Mouse (Mus musculus): Measurements from ENCODE around the gene Ankdd1b. TPM values are rescaled to one million over a fixed set of nuclear protein-coding genes. Genes with fewer than 3 reads are reported as not detected.

Ankdd1b gene
- total RNA-seq (2014; rRNA removed) = not detected in 2 replicates
- 0.23 and 0.35 TPM in 2 replicates for polyA plus RNA-seq (2015; fragmentation: Nextera tagmentation; extraction: Ambion mirVana)

GRCm38 (mm10) chr13:96470957-96471356, at the start of gene Ankdd1b:
Ankdd1b (minus strand) TSS chr13:96471198.
- H3K9me3 ChIP-seq (ENCODE audit: low read length) = no peaks in the 10 kb centered on the region
- no peak within 1 kb of the TSS for H3K9ac ChIP-seq (replicated peaks; ENCODE audit: low read length)
- TF ChIP-seq CTCF (IDR thresholded peaks at IDR 0.05; ENCODE audit: low read depth) = no peak
- H3K27ac ChIP-seq = no peak within 1 kb of the TSS
- no peak within 1 kb of the TSS for H3K4me3 ChIP-seq (ENCODE audit: low read length)
- ATAC-seq (no peak), DNase-seq (ENCODE audit: low spot score) (no peak)
- H3K36me3 ChIP-seq (ENCODE audit: insufficient read depth, low read length) = no peaks in the 10 kb centered on the region
- H3K4me2 ChIP-seq (ENCODE audit: low read depth, low read length) = no peak within 1 kb of the TSS
- no peaks in the 10 kb centered on the region for H3K27me3 ChIP-seq (ENCODE audit: insufficient read depth, low read length)
- WGBS = 87% methylated on average over 14 of the region's 14 CpGs
- no peaks in the 10 kb centered on the region for H3K4me1 ChIP-seq (ENCODE audit: insufficient read depth, low read length)

GRCm38 (mm10) chr13:96517335-96517734, 46.3 kb upstream of the Ankdd1b start:
- ATAC-seq (no peak), DNase-seq (ENCODE audit: low spot score) (no peak)
- no peak for TF ChIP-seq CTCF (IDR thresholded peaks at IDR 0.05; ENCODE audit: low read depth)
- H3K4me3 ChIP-seq (ENCODE audit: low read length) = no peak overlapping the region
- no peak overlapping the region for H3K27ac ChIP-seq
- no peaks in the 10 kb centered on the region for H3K27me3 ChIP-seq (ENCODE audit: insufficient read depth, low read length)
- WGBS = 86% methylated on average over 2 of the region's 2 CpGs
- H3K4me1 ChIP-seq (ENCODE audit: insufficient read depth, low read length) = no peaks in the 10 kb centered on the region
- H3K9me3 ChIP-seq (ENCODE audit: low read length) = no peaks in the 10 kb centered on the region
- no peaks in the 10 kb centered on the region for H3K36me3 ChIP-seq (ENCODE audit: insufficient read depth, low read length)
- H3K9ac ChIP-seq (replicated peaks; ENCODE audit: low read length) = no peak overlapping the region
- no peak overlapping the region for H3K4me2 ChIP-seq (ENCODE audit: low read depth, low read length)

GRCm38 (mm10) chr13:96516249-96516648, 45.3 kb upstream of the Ankdd1b start:
- H3K9ac ChIP-seq (replicated peaks; ENCODE audit: low read length) = no peak overlapping the region
- H3K27ac ChIP-seq = no peak overlapping the region
- no peak for TF ChIP-seq CTCF (IDR thresholded peaks at IDR 0.05; ENCODE audit: low read depth)
- no peaks in the 10 kb centered on the region for H3K27me3 ChIP-seq (ENCODE audit: insufficient read depth, low read length)
- H3K4me3 ChIP-seq (ENCODE audit: low read length) = no peak overlapping the region
- 96% methylated on average over 9 of the region's 9 CpGs for WGBS
- ATAC-seq (no peak), DNase-seq (ENCODE audit: low spot score) (no peak)
- H3K4me2 ChIP-seq (ENCODE audit: low read depth, low read length) = no peak overlapping the region
- no peaks in the 10 kb centered on the region for H3K4me1 ChIP-seq (ENCODE audit: insufficient read depth, low read length)
- no peaks in the 10 kb centered on the region for H3K9me3 ChIP-seq (ENCODE audit: low read length)
- no peaks in the 10 kb centered on the region for H3K36me3 ChIP-seq (ENCODE audit: insufficient read depth, low read length)

- WGBS = 86% methylated on average over 5 of the region's 5 CpGs
- no peak overlapping the region for H3K4me3 ChIP-seq (ENCODE audit: low read length)
These were observed 43.4 kb upstream of the Ankdd1b start for GRCm38 (mm10) chr13:96514154-96514942.

GRCm38 (mm10) chr13:96511893-96512292, 40.9 kb upstream of the Ankdd1b start:
- Histone ChIP-seq H3K9ac (replicated peaks; ENCODE audit: low read length) (no peak overlapping the region), H3K4me2 (ENCODE audit: low read depth, low read length) (no peak overlapping the region), H3K4me1 (ENCODE audit: insufficient read depth, low read length) (no peaks in the 10 kb centered on the region), H3K36me3 (ENCODE audit: insufficient read depth, low read length) (no peaks in the 10 kb centered on the region), H3K4me3 (ENCODE audit: low read length) (no peak overlapping the region), H3K27me3 (ENCODE audit: insufficient read depth, low read length) (no peaks in the 10 kb centered on the region), H3K9me3 (ENCODE audit: low read length) (no peaks in the 10 kb centered on the region), H3K27ac (no peak overlapping the region)
- 72% methylated on average over 5 of the region's 5 CpGs for WGBS
- ATAC-seq (no peak), DNase-seq (ENCODE audit: low spot score) (no peak)
- TF ChIP-seq CTCF (IDR thresholded peaks at IDR 0.05; ENCODE audit: low read depth) = no peak

More at GRCm38 (mm10) chr13:96514154-96514942, 43.4 kb upstream of the Ankdd1b start:
- no peaks in the 10 kb centered on the region for H3K4me1 ChIP-seq (ENCODE audit: insufficient read depth, low read length)
- H3K9me3 ChIP-seq (ENCODE audit: low read length) = no peaks in the 10 kb centered on the region
- no peak overlapping the region for H3K4me2 ChIP-seq (ENCODE audit: low read depth, low read length)
- no peak overlapping the region for H3K9ac ChIP-seq (replicated peaks; ENCODE audit: low read length)
- ATAC-seq = no peak
- H3K27ac ChIP-seq = no peak overlapping the region
- DNase-seq (ENCODE audit: low spot score) = no peak
- H3K36me3 ChIP-seq (ENCODE audit: insufficient read depth, low read length) = no peaks in the 10 kb centered on the region
- no peaks in the 10 kb centered on the region for H3K27me3 ChIP-seq (ENCODE audit: insufficient read depth, low read length)
- TF ChIP-seq CTCF (IDR thresholded peaks at IDR 0.05; ENCODE audit: low read depth) = no peak

- Histone ChIP-seq H3K36me3 (ENCODE audit: insufficient read depth, low read length) (no peaks in the 10 kb centered on the region), H3K4me2 (ENCODE audit: low read depth, low read length) (no peak overlapping the region), H3K4me3 (ENCODE audit: low read length) (no peak overlapping the region), H3K9ac (replicated peaks; ENCODE audit: low read length) (no peak overlapping the region), H3K4me1 (ENCODE audit: insufficient read depth, low read length) (no peaks in the 10 kb centered on the region), H3K27ac (no peak overlapping the region), H3K9me3 (ENCODE audit: low read length) (no peaks in the 10 kb centered on the region), H3K27me3 (ENCODE audit: insufficient read depth, low read length) (no peaks in the 10 kb centered on the region)
- WGBS = 79% methylated on average over 1 of the region's 1 CpGs
- ATAC-seq = no peak
- no peak for TF ChIP-seq CTCF (IDR thresholded peaks at IDR 0.05; ENCODE audit: low read depth)
- DNase-seq (ENCODE audit: low spot score) = no peak
These were observed 40.3 kb upstream of the Ankdd1b start for GRCm38 (mm10) chr13:96511262-96511661.

GRCm38 (mm10) chr13:96510635-96511034, 39.6 kb upstream of the Ankdd1b start:
- Histone ChIP-seq H3K4me1 (ENCODE audit: insufficient read depth, low read length) (no peaks in the 10 kb centered on the region), H3K27ac (no peak overlapping the region), H3K9ac (replicated peaks; ENCODE audit: low read length) (no peak overlapping the region), H3K27me3 (ENCODE audit: insufficient read depth, low read length) (no peaks in the 10 kb centered on the region), H3K36me3 (ENCODE audit: insufficient read depth, low read length) (no peaks in the 10 kb centered on the region), H3K9me3 (ENCODE audit: low read length) (no peaks in the 10 kb centered on the region), H3K4me2 (ENCODE audit: low read depth, low read length) (no peak overlapping the region), H3K4me3 (ENCODE audit: low read length) (no peak overlapping the region)
- ATAC-seq (no peak), DNase-seq (ENCODE audit: low spot score) (no peak)
- 79% methylated on average over 13 of the region's 13 CpGs for WGBS
- no peak for TF ChIP-seq CTCF (IDR thresholded peaks at IDR 0.05; ENCODE audit: low read depth)

Measured in hindbrain, postnatal 0 days (tissue).